Mouse (Mus musculus) T-helper 1 cell (primary cell): ENCODE results near the gene Gm9639.
"Not testable (repeated sequence)": the region's sequence is repeated elsewhere in the genome, so short reads cannot be mapped to it uniquely, and the experiment has no call there.

Experiments used
- in situ Hi-C: fragments of 300-600 bp; cut with MboI, MseI; formaldehyde crosslinking; loops from one replicate; pipeline ENCODE4 v1.15.1; 2025; ENCODE audit warnings: high pct_unique_total_duplicates

The Gm9639 gene

DNA sequence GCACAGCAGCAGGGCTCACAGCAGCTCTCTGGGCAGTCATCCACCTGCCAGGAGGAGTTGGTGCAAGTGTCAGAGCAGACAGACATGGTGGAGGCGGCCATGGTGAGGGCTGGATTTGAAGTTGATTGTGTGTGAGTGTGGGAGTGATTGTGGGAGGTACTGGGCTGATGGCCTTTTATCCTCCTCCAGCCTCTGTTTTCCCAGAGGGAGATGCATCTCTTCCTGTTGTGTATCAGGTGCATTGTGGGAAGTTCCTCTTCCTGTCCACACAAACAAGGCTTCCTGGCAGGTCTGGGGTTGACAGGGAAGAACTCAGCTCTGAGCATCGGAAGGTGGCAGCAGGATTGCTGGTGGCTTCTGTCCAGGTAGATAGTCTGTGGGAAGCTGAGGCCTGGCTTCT is at the start of gene Gm9639:
Gm9639 (minus strand) TSS at position 101 of the 400 bp plus-strand sequence.
- in situ Hi-C loops: no loop called here

DNA sequence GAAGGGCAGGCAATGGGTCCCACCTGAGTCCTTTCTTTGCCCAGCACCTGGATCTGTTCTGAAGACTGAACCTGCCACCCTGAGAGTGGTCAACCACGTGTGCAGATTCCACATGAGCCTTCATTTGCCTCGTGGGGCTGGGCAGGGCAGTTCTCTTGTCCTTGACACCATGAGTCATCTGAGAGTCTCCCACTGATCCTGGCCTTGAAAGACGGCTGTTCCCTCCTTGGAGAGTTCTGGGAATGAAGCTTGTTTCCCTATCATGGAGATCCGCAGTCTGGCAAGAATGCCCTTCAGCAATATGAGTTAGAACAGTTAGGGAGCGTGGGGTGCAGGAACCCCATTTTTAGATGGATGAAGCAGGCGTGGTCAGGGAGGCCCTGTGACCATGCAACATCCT is 44.1 kb upstream of the Gm9639 start:
- in situ Hi-C loops: no loop called here

DNA sequence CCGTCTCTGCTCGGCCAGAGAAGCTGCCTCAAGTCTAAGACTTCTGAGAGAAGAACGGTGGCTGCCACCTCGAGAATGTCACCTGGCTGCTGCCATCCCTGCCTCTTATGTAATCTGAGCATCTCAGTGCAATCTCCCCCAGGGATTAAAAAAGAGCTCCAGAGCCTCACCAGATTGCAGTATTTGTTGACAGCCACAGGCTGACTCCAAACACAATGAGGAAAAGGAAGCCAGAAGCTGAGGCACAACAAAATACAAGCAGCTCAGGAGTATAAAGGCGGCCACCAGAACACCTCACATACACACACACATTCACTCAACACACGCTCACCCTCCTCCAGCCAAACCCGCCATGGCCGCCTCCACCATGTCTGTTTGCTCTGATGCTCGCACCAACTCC is 40.8 kb upstream of the Gm9639 start, which contains the start of gene Krtap10-10:
Krtap10-10 (plus strand) TSS at position 301 of the 400 bp plus-strand sequence.
- in situ Hi-C loops: no loop called here

DNA sequence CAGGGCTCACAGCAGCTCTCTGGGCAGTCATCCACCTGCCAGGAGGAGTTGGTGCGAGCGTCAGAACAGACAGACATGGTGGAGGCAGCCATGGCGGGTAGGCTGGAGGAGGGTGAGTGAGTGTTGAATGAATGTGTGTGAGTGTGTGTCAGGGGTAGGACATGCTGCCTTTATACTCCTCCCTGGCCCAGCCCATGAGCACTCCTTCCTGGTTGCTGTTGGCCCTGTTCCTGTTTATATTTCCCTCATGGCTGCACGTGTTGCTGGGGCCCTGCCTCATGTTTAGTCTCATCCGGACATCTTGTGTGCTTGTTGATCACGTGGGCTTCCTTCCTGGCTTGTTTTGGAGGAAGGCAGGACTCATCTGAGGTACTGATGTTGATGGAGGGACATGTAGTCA is 32.1 kb upstream of the Gm9639 start, which contains the start of gene Krtap10-4:
Krtap10-4 (minus strand) TSS at position 145 of the 400 bp plus-strand sequence.
- in situ Hi-C loops: no loop called here

DNA sequence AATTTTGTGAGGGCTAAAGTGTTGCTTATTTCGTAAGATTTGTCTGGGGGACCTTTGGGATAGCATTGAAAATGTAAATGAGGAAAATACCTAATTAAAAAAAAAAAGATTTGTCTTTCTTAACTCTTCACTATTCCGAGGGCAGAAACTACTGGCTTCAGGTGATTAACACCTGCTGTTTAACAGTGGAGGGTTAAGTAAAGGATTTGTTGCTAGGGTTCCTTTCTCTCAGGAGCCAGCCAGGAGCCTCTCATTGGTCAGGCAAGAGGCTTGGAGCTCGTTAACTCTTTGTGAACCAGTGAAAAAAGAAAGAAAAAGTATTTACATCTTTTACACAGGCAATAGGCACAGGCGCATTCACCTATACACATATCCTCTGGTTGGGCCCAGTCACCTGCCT is 24.3 kb upstream of the Gm9639 start:
- in situ Hi-C loops: no loop called here

DNA sequence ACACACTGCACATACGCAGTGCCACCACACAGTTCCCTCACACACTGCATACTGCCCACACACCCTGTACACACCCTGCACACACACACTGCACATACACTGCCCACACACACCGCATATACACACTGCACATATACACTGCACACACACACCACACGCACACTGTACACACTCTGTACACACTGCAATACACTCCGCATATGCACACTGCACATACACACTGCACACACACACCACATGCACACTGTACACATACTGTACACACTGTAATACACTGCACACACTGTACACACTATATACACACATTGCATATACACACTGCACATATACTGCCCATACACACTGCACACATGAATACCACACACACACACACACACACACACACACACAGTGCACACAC is 23.6 kb upstream of the Gm9639 start:
- in situ Hi-C loops: no loop called here

DNA sequence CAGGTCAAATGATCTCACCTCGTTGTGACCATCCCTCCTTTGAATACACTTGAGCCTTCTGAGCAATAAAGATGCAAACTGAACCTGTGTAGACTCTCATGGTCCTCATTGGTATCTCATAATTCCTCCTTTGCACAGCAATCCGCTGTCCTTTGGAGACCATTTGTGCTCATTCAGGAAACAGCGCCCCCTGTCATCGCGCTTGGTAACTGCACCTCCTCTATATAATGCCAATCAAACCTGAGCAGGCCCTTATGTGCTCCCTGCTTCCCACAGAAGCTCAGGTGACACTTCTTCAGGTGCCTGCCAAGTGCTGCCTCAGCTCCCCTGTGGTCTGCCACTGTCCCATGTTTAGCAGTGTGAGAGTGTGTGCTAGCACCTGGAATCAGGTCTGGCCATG is 20.6 kb upstream of the Gm9639 start:
- in situ Hi-C loops: no loop called here

DNA sequence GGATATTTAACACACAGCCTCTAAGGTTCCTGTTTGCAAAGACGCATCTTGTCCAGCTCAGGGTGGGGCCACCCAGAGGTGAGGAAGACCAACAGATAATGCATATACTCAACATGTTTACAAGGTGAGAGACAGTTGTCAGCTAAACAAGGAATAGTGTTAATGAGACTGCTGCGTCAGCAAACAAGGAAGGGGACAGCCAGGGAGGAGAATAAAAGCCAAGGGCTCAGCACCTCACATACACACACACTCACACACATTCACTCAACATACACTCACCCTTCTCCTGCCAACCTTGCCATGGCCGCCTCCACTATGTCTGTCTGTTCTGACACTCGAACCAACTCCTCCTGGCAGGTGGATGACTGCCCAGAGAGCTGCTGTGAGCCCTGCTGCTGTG is 19.5 kb upstream of the Gm9639 start, which contains the start of gene Gm2696:
Gm2696 (plus strand) TSS at position 301 of the 400 bp plus-strand sequence.
- in situ Hi-C loops: no loop called here

DNA sequence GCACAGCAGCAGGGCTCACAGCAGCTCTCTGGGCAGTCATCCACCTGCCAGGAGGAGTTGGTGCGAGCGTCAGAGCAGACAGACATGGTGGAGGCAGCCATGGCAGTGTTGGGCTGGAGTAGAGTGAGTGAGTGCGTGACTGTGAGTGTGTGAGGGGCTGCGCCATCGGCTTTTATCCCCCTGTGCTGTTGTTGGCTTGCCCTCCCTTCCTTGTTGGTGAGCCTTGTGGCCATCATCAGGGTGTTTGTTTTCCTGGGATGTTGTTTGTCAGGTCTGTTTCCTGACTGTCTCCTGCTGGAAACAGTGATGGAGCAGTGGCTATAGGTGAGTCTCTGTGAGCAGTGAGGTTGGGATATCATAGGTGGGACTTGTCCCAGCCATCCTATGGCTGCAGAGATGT is 16.9 kb upstream of the Gm9639 start, which contains the start of gene Gm9507:
Gm9507 (minus strand) TSS at position 101 of the 400 bp plus-strand sequence.
- in situ Hi-C loops: no loop called here

DNA sequence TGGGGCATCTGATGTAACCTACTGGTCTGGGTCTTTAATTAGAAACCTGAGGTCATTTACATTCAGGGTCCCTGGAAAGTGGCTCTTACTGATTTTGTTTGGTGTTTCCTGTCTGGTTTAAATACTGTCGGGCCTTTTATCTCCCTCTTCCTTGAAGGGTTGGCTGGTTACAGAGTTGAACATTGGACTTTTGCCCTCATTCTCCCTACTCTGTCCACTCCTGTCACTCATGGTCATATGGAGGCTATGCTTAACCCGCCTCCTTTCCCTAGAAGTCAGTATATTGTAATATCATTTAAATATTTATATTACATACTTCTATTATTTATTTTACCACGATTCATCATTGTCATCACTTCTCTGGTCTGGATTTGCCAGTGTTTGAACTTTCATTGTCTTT is 9.2 kb upstream of the Gm9639 start:
- in situ Hi-C loops: no loop called here

DNA sequence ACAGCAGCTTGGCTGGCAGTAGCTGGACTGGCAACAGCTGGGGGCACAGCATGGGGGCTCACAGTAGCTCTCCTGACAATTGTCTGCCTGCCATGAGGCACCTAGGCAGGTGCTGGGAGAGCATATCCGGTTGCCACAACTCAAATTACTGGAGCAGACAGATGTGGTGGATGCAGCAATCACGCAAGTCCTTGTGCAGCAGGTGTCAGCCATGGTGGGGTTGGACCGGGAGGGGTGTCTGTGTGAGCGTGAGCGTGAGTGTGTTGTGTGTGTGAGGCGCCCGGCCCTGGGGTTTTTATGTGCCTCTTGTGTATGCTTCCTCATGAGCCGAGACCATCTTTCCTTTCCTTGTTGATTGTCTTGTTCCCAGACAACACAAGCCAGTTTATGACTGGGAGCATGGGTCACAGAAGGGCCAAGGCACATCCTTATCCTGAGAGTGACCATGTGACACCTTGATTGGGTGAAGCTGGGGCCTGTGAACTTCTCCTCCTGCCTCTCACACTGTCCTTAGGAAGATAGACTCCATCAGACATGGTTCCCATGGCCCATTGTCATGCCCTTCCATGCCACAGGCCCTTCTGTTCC is 4.1 kb upstream of the Gm9639 start, which contains the start of gene Gm19668:
Gm19668 (minus strand) TSS at position 213 of the 588 bp plus-strand sequence.
- in situ Hi-C loops: no loop called here

DNA sequence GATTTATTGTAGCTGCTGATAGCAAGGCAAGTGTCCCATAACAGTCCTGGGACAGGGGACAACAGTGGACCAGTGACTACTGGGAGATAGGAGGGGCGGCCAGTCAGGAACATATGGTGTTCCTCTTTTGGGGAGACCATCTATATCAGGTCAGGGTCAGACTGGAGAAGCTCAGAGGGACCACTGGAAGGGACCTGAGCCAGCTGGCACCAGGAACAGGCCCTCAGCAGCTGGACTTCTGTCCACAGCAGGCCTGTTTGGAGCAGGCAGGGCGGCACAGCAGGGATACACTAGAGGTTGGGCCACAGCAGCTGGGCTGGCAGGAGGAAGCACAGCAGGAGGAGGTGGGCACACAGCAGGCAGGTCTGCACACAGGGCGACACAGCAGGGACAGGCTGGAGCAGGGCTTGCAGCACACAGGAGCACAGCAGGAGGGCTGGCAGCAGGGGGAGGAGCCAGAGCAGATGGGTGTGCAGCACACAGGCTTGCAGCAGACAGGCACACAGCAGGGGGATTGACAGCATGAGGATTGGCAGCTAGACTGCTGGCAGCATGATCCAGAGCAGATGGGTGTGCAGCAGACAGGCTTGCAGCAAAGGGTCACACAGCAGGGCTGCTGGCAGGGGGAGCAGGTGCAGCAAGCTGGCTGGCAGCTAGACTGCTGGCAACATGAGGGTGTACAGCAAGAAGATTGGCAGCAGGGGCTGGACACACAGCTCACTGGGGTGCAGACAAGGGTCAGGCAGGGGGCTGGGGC is 3.5 kb upstream of the Gm9639 start:
- in situ Hi-C loops: not testable (repeated sequence)

DNA sequence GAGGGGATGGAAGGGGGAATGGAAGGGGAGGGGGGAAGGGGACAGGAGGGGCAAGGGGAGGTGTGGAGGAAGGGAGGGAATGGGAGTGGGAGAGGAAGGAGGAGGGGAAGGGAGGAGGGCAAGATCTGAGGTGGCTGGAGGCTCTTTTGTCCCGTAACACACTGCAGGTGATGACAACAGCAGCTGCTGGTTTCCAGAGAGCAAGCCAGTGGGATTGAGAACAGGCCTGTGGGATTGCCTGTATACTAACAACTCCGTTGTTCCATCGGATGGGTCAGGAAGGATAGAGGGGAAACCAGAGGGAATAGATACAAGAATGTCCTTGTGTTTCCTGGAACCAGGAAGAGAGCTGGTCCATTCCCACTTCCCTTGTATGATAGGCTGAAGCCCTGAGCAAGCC is 2.8 kb upstream of the Gm9639 start:
- in situ Hi-C loops: no loop called here

DNA sequence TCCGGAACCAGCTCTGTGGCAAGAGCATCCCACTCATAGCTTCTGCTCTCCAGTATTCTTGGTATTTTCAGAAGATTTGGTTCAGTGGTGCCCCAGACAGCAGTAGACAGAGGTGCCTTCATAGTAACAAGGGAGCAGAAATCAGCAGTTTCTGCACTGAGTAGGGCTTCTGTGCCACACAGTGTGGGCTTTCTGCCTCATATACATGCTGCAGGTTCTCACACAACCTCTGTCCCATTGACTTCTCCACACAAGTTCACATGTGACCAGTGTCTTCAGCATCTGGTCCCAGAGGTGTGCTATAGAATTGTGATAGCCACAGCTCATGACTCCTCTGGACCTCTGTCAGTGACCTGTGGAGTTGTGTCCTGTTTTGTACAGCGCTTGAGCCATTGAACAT is 6.3 kb downstream of the Gm9639 start:
- in situ Hi-C loops: no loop called here

DNA sequence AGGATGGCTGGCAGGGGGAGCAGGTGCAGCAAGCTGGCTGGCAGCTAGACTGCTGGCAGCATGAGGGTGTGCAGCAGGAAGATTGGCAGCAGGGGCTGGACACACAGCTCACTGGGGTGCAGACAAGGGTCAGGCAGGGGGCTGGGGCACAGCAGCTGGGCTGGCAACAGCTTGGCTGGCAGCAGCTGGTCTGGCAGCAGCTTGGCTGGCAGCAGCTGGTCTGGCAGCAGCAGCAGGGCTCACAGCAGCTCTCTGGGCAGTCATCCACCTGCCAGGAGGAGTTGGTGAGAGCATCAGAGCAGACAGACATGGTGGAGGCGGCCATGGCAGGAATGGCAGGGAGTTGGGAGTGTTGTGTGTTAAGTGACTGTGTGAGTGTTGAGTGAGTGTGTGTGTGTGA is 7.0 kb downstream of the Gm9639 start, which contains the start of gene Gm7137:
Gm7137 (minus strand) TSS at position 325 of the 400 bp plus-strand sequence.
- in situ Hi-C loops: not testable (repeated sequence)

DNA sequence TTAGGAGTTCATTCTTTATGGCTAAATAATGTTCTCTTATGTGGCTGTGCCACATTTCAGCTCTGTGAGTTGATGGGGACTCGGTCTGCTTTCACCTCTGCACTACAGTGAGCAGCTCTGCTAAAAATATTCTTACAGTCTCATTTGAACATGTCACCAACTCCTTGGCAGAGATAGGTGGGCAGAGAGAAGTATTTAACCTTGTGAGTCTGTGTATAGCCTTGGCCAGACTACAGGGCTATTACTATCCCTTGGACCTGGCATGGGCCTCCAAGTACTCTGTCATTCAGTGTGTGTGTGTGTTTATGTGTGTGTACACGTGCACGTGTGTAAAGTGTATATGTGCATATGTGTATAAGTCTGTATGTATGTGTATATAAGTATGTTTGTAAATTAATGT is 11.5 kb downstream of the Gm9639 start:
- in situ Hi-C loops: not testable (repeated sequence)

DNA sequence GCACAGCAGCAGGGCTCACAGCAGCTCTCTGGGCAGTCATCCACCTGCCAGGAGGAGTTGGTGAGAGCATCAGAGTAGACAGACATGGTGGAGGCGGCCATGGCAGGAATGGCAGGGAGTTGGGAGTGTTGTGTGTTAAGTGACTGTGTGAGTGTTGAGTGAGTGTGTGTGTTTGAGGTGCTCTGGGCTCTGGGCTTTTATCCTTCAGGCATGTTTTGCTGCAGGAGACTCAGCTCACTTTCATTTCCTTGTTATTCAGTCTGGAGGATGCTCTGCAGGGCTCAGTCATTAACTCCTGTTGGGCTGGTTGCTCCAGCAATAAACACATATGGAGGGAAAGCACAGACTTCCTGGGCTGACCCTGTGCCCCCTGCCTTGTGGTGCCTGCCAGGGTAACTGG is 12.4 kb downstream of the Gm9639 start, which contains the start of gene Gm3250:
Gm3250 (minus strand) TSS at position 101 of the 400 bp plus-strand sequence.
- in situ Hi-C loops: not testable (repeated sequence)

DNA sequence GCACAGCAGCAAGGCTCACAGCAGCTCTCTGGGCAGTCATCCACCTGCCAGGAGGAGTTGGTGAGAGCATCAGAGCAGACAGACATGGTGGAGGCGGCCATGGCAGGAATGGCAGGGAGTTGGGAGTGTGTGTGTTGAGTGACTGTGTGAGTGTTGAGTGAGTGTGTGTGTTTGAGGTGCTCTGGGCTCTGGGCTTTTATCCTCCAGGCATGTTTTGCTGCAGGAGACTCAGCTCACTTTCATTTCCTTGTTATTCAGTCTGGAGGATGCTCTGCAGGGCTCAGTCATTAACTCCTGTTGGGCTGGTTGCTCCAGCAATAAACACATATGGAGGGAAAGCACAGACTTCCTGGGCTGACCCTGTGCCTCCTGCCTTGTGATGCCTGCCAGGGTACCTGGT is 18.0 kb downstream of the Gm9639 start, which contains the start of gene Gm7138:
Gm7138 (minus strand) TSS at position 101 of the 400 bp plus-strand sequence.
- in situ Hi-C loops: not testable (repeated sequence)

DNA sequence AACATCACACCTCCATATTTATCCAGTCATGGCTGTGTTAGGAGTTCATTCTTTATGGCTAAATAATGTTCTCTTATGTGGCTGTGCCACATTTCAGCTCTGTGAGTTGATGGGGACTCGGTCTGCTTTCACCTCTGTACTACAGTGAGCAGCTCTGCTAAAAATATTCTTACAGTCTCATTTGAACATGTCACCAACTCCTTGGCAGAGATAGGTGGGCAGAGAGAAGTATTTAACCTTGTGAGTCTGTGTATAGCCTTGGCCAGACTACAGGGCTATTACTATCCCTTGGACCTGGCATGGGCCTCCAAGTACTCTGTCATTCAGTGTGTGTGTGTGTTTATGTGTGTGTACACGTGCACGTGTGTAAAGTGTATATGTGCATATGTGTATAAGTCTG is 22.7 kb downstream of the Gm9639 start:
- in situ Hi-C loops: not testable (repeated sequence)

DNA sequence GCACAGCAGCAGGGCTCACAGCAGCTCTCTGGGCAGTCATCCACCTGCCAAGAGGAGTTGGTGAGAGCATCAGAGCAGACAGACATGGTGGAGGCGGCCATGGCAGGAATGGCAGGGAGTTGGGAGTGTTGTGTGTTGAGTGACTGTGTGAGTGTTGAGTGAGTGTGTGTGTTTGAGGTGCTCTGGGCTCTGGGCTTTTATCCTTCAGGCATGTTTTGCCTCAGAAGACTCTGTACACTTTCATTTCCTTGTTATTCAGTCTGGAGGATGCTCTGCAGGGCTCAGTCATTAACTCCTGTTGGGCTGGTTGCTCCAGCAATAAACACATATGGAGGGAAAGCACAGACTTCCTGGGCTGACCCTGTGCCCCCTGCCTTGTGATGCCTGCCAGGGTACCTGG is 23.7 kb downstream of the Gm9639 start, which contains the start of gene Gm3238:
Gm3238 (minus strand) TSS at position 101 of the 400 bp plus-strand sequence.
- in situ Hi-C loops: not testable (repeated sequence)

DNA sequence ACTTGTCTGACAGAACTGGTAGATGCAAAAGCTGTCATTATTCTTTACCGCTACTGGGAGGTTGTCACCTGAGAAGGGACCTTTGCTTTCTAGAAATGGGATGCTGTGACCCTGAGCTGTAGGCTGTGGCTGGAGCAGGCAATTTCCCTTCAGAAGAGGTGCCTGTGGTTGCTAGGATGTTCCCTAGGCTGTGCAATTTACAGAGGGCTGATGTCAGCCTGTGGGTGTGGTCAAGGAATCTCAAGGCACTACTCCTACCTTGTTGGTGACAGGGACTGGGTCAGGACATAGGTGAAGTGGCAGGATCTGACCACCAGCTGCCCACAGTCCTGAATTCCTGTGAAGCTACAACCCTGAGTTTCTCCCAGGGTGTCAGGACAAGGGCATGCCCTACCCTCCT is 25.1 kb downstream of the Gm9639 start:
- in situ Hi-C loops: no loop called here

DNA sequence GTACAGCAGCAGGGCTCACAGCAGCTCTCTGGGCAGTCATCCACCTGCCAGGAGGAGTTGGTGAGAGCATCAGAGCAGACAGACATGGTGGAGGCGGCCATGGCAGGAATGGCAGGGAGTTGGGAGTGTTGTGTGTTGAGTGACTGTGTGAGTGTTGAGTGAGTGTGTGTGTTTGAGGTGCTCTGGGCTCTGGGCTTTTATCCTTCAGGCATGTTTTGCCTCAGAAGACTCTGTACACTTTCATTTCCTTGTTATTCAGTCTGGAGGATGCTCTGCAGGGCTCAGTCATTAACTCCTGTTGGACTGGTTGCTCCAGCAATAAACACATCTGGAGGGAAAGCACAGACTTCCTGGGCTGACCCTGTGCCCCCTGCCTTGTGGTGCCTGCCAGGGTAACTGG is 35.3 kb downstream of the Gm9639 start, which contains the start of gene Gm3233:
Gm3233 (minus strand) TSS at position 101 of the 400 bp plus-strand sequence.
- in situ Hi-C loops: not testable (repeated sequence)
